Mouse (Mus musculus) G1E (cell line): Measurements from ENCODE around the gene Pard3. TPM values are rescaled to one million over a fixed set of nuclear protein-coding genes. Genes with fewer than 3 reads are reported as not detected.

Experiments
- ATAC-seq: 2 replicates; pipeline ENCODE4 v1.8.0; 2016; ENCODE audit warnings: mild to moderate bottlenecking; ENCODE audit not compliant: insufficient number of reproducible peaks, poor library complexity, low FRiP score, severe bottlenecking; ENCODE audit errors: extremely low read depth
- DNase-seq: peaks from one replicate; pipeline ENCODE4 v3.0.0; 2012; ENCODE audit warnings: low spot score
- H3K27me3 ChIP-seq: 2 replicates; pipeline ENCODE4 v1.6.1; 2012; ENCODE audit warnings: mild to moderate bottlenecking, low read length, inconsistent platforms; ENCODE audit not compliant: insufficient read depth
- H3K36me3 ChIP-seq: replicated peaks from 2 replicates; pipeline ENCODE3; 2012; ENCODE audit warnings: mild to moderate bottlenecking, inconsistent platforms
- H3K4me1 ChIP-seq: 2 replicates; pipeline ENCODE4 v1.6.1; 2012; ENCODE audit warnings: low read depth, low read length, inconsistent platforms, mixed read lengths; ENCODE audit not compliant: insufficient read depth
- H3K4me3 ChIP-seq: 2 replicates; pipeline ENCODE4 v1.5.1; 2012; ENCODE audit warnings: low read depth, mild to moderate bottlenecking, inconsistent platforms, low read length, moderate library complexity, mixed read lengths
- H3K9me3 ChIP-seq: replicated peaks from 2 replicates; pipeline ENCODE4 v1.6.1; 2012; ENCODE audit warnings: inconsistent platforms
- CTCF ChIP-seq: IDR thresholded peaks from 2 replicates; pipeline ENCODE4 v1.5.1; 2012; ENCODE audit warnings: low read depth, low read length, inconsistent platforms, mixed read lengths
- GATA1 ChIP-seq: IDR thresholded peaks from 2 replicates; pipeline ENCODE4 v1.6.1; 2012; ENCODE audit warnings: borderline replicate concordance, low read length, inconsistent platforms, mixed read lengths
- GATA2 ChIP-seq: IDR thresholded peaks from 2 replicates; pipeline ENCODE4 v1.6.1; 2012; ENCODE audit warnings: low read depth, low read length, inconsistent platforms, borderline replicate concordance
- POLR2AphosphoS5 ChIP-seq: IDR thresholded peaks from 2 replicates; pipeline ENCODE4 v1.6.1; 2012; ENCODE audit warnings: low read depth, low read length, inconsistent platforms; ENCODE audit not compliant: insufficient replicate concordance
- TAL1 ChIP-seq: conservative IDR thresholded peaks from 2 replicates; pipeline ENCODE4 v1.6.1; 2012; ENCODE audit warnings: low read depth, low read length, inconsistent platforms, mixed read lengths
- polyA plus RNA-seq: library from polyadenylated mRNA; stranded (reverse); fragments of >175 nt; gene quantifications from 2 replicates; pipeline ENCODE4 v1.2.3, GENCODE M21; 2012
- total RNA-seq, 2 experiments: library from RNA; stranded (forward) in 1 of 2; stranded (reverse) in 1 of 2; fragments of 200-1000 nt in 1 of 2; fragments of >200 nt in 1 of 2; fragmentation: Nextera tagmentation in 1 of 2; gene quantifications; 2 replicates each; pipeline ENCODE4 v1.2.3; 2014 to 2017

Gene Pard3
- total and polyA plus RNA-seq, 3 experiments = 0.55 TPM; not detected in 2

GRCm38 (mm10) chr8:127498997-127499719, 435.5 kb downstream of the Pard3 start:
- TF ChIP-seq CTCF (no peak), POLR2AphosphoS5 (no peak), TAL1 (no peak), GATA2 (no peak), GATA1 (no peak)
- ATAC-seq = no peak
- Histone ChIP-seq H3K4me3 (no peak overlapping the region), H3K27me3 (no peaks in the 10 kb centered on the region), H3K4me1 (no peaks in the 10 kb centered on the region), H3K9me3 (peaks cover 34% of the 10 kb centered on the region), H3K36me3 (no peaks in the 10 kb centered on the region)
- no peak for DNase-seq

- TF ChIP-seq GATA2 (no peak), GATA1 (no peak), POLR2AphosphoS5 (no peak), TAL1 (no peak)
- Histone ChIP-seq H3K4me1 (no peaks in the 10 kb centered on the region), H3K36me3 (no peaks in the 10 kb centered on the region), H3K9me3 (peaks cover 29% of the 10 kb centered on the region), H3K27me3 (no peaks in the 10 kb centered on the region), H3K4me3 (no peak overlapping the region)
- no peak for DNase-seq
- no peak for ATAC-seq
These were observed 436.0 kb downstream of the Pard3 start for GRCm38 (mm10) chr8:127499720-127500114.

GRCm38 (mm10) chr8:127500206-127500605, 436.5 kb downstream of the Pard3 start:
- peaks cover 27% of the 10 kb centered on the region for H3K9me3 ChIP-seq
- no peaks in the 10 kb centered on the region for H3K36me3 ChIP-seq
- H3K4me3 ChIP-seq = no peak overlapping the region
- no peaks in the 10 kb centered on the region for H3K4me1 ChIP-seq
- TF ChIP-seq TAL1 (no peak), CTCF (no peak), GATA1 (no peak), POLR2AphosphoS5 (no peak), GATA2 (no peak)
- ATAC-seq (no peak), DNase-seq (no peak)
- no peaks in the 10 kb centered on the region for H3K27me3 ChIP-seq

GRCm38 (mm10) chr8:127501756-127502155, 438.1 kb downstream of the Pard3 start:
- H3K4me3 ChIP-seq = no peak overlapping the region
- DNase-seq (no peak), ATAC-seq (no peak)
- H3K4me1 ChIP-seq = no peaks in the 10 kb centered on the region
- no peaks in the 10 kb centered on the region for H3K36me3 ChIP-seq
- no peak for TF ChIP-seq GATA2
- TF ChIP-seq CTCF = no peak
- no peak for TF ChIP-seq GATA1
- TF ChIP-seq TAL1 = no peak
- no peak for TF ChIP-seq POLR2AphosphoS5
- H3K27me3 ChIP-seq = no peaks in the 10 kb centered on the region
- H3K9me3 ChIP-seq = peaks cover 31% of the 10 kb centered on the region

GRCm38 (mm10) chr8:127505286-127505685, 441.6 kb downstream of the Pard3 start:
- DNase-seq (no peak), ATAC-seq (no peak)
- TF ChIP-seq GATA1 (no peak), TAL1 (no peak), POLR2AphosphoS5 (no peak), CTCF (no peak), GATA2 (no peak)
- no peaks in the 10 kb centered on the region for H3K36me3 ChIP-seq
- no peaks in the 10 kb centered on the region for H3K27me3 ChIP-seq
- no peak overlapping the region for H3K4me3 ChIP-seq
- no peaks in the 10 kb centered on the region for H3K4me1 ChIP-seq
- peaks cover 44% of the 10 kb centered on the region for H3K9me3 ChIP-seq

- no peak overlapping the region for H3K4me3 ChIP-seq
- no peaks in the 10 kb centered on the region for H3K4me1 ChIP-seq
- no peak for ATAC-seq
- H3K9me3 ChIP-seq = peaks cover 49% of the 10 kb centered on the region
- DNase-seq = no peak
- no peaks in the 10 kb centered on the region for H3K27me3 ChIP-seq
- H3K36me3 ChIP-seq = no peaks in the 10 kb centered on the region
- TF ChIP-seq CTCF (no peak), GATA2 (no peak)
These were observed 442.6 kb downstream of the Pard3 start for GRCm38 (mm10) chr8:127506336-127506735.

- Histone ChIP-seq H3K9me3 (peaks cover 59% of the 10 kb centered on the region), H3K27me3 (no peaks in the 10 kb centered on the region), H3K4me3 (no peak overlapping the region), H3K36me3 (no peaks in the 10 kb centered on the region), H3K4me1 (no peaks in the 10 kb centered on the region)
- ATAC-seq (no peak), DNase-seq (no peak)
- TF ChIP-seq TAL1 (no peak), CTCF (no peak), GATA2 (no peak), POLR2AphosphoS5 (no peak), GATA1 (no peak)
These were observed 447.6 kb downstream of the Pard3 start for GRCm38 (mm10) chr8:127511341-127511740.
